Mouse (Mus musculus): Measurements from ENCODE around the gene Tcf20. TPM values are rescaled to one million over a fixed set of nuclear protein-coding genes. Genes with fewer than 3 reads are reported as not detected.

Gene Tcf20
- polyA plus RNA-seq, 1 experiment from 2014 or later, result 3.9 TPM

- H3K4me1 ChIP-seq (replicated peaks; ENCODE audit: control insufficient read depth, insufficient read depth, low read length), result no peaks in the 10 kb centered on the region
- no peaks in the 10 kb centered on the region for H3K9me3 ChIP-seq (ENCODE audit: control insufficient read depth)
- no peaks in the 10 kb centered on the region for H3K27me3 ChIP-seq (replicated peaks; ENCODE audit: control insufficient read depth, insufficient read depth, low read length)
- H3K27ac ChIP-seq (ENCODE audit: low read depth, low read length), result no peak overlapping the region
- ATAC-seq, result no peak
- H3K4me3 ChIP-seq (ENCODE audit: low read depth, low read length), result no peak overlapping the region
- no peak for TF ChIP-seq CTCF (IDR thresholded peaks at IDR 0.05; ENCODE audit: low read depth)
- no peaks in the 10 kb centered on the region for H3K36me3 ChIP-seq (ENCODE audit: control insufficient read depth, insufficient read depth)
- H3K4me2 ChIP-seq (replicated peaks; ENCODE audit: low read depth), result no peak overlapping the region
- no peak overlapping the region for H3K9ac ChIP-seq (ENCODE audit: low read depth, low read length)
- 60% methylated on average over 9 of the region's 9 CpGs for WGBS
Measured at GRCm38 (mm10) chr15:82944479-82945195, 43.0 kb downstream of the Tcf20 start.

- Histone ChIP-seq H3K36me3 (ENCODE audit: control insufficient read depth, insufficient read depth) (no peaks in the 10 kb centered on the region), H3K9me3 (ENCODE audit: control insufficient read depth) (no peaks in the 10 kb centered on the region), H3K4me3 (ENCODE audit: low read depth, low read length) (no peak overlapping the region), H3K4me2 (replicated peaks; ENCODE audit: low read depth) (no peak overlapping the region), H3K9ac (ENCODE audit: low read depth, low read length) (no peak overlapping the region), H3K4me1 (replicated peaks; ENCODE audit: control insufficient read depth, insufficient read depth, low read length) (no peaks in the 10 kb centered on the region), H3K27me3 (replicated peaks; ENCODE audit: control insufficient read depth, insufficient read depth, low read length) (no peaks in the 10 kb centered on the region), H3K27ac (ENCODE audit: low read depth, low read length) (no peak overlapping the region)
- WGBS, result 49% methylated on average over 8 of the region's 8 CpGs
- ATAC-seq, result no peak
- TF ChIP-seq CTCF (IDR thresholded peaks at IDR 0.05; ENCODE audit: low read depth), result no peak
Measured at GRCm38 (mm10) chr15:82941733-82942132, 45.9 kb downstream of the Tcf20 start.

GRCm38 (mm10) chr15:82940494-82941214, 47.0 kb downstream of the Tcf20 start:
- ATAC-seq, result no peak
- H3K4me2 ChIP-seq (replicated peaks; ENCODE audit: low read depth), result no peak overlapping the region
- 59% methylated on average over 12 of the region's 12 CpGs for WGBS
- no peak overlapping the region for H3K27ac ChIP-seq (ENCODE audit: low read depth, low read length)
- no peaks in the 10 kb centered on the region for H3K27me3 ChIP-seq (replicated peaks; ENCODE audit: control insufficient read depth, insufficient read depth, low read length)
- no peaks in the 10 kb centered on the region for H3K36me3 ChIP-seq (ENCODE audit: control insufficient read depth, insufficient read depth)
- H3K9me3 ChIP-seq (ENCODE audit: control insufficient read depth), result no peaks in the 10 kb centered on the region
- H3K4me1 ChIP-seq (replicated peaks; ENCODE audit: control insufficient read depth, insufficient read depth, low read length), result no peaks in the 10 kb centered on the region
- H3K4me3 ChIP-seq (ENCODE audit: low read depth, low read length), result no peak overlapping the region
- H3K9ac ChIP-seq (ENCODE audit: low read depth, low read length), result no peak overlapping the region
- no peak for TF ChIP-seq CTCF (IDR thresholded peaks at IDR 0.05; ENCODE audit: low read depth)

DNA sequence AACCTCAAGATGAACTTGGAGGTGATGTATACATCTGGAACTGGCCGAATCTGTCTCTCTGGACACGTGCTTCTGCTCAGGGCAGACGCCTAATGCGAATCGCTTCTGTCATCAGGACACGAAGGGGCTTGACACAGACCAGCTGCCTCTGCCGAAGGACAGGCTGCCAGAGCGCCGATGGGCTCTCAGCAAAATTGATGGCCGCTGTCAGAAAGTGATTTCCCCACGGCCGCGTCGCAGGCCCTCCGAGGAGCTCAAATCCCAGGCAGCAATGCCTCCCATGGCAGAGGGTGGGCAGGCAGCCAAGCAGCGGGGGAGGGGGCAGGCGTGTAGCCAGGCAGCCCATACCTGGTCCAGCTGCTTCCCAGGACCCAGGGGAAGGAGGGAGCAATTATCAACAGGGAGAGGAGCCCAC, 49.5 kb downstream of the Tcf20 start:
- no peak for TF ChIP-seq CTCF (IDR thresholded peaks at IDR 0.05; ENCODE audit: low read depth)
- 63% methylated on average over 17 of the region's 17 CpGs for WGBS
- no peak for ATAC-seq
- H3K27me3 ChIP-seq (replicated peaks; ENCODE audit: control insufficient read depth, insufficient read depth, low read length), result no peaks in the 10 kb centered on the region
- no peak overlapping the region for H3K27ac ChIP-seq (ENCODE audit: low read depth, low read length)
- H3K4me3 ChIP-seq (ENCODE audit: low read depth, low read length), result no peak overlapping the region
- H3K36me3 ChIP-seq (ENCODE audit: control insufficient read depth, insufficient read depth), result no peaks in the 10 kb centered on the region
- H3K9ac ChIP-seq (ENCODE audit: low read depth, low read length), result no peak overlapping the region
- H3K9me3 ChIP-seq (ENCODE audit: control insufficient read depth), result no peaks in the 10 kb centered on the region
- 0 out of 2 replicates have a peak overlapping the region, but pooled peaks have one; percentile 0 for H3K4me2 ChIP-seq (replicated peaks; ENCODE audit: low read depth)
- no peaks in the 10 kb centered on the region for H3K4me1 ChIP-seq (replicated peaks; ENCODE audit: control insufficient read depth, insufficient read depth, low read length)

DNA sequence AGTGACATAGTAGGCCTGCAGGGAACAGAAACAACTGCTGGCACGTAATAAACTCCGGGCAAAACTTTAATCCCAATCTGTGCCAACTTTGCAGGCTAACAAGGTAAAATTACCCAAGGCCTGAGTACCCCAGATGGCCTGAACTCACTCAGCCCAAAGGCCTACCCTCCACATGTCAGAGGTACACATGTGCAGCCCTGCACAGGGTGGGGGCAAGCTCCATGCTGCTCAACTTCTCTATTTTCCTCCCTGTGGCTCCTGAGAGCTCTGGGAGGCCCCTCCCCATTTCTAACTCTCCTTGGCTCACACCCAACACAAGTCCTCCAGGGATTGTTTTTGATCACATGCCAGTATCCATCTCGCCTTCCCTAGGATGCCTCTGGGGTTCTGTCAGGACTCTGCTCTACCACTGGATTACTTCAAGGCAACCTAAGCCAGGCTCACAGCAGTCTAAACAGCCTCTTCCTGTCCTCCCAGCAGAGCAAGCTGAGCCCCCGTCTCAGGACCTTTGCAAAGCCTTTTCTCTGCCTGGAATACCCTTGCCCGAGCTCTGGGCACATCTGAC, 50.2 kb downstream of the Tcf20 start:
- Histone ChIP-seq H3K27me3 (replicated peaks; ENCODE audit: control insufficient read depth, insufficient read depth, low read length) (no peaks in the 10 kb centered on the region), H3K4me3 (ENCODE audit: low read depth, low read length) (no peak overlapping the region), H3K27ac (ENCODE audit: low read depth, low read length) (no peak overlapping the region), H3K9me3 (ENCODE audit: control insufficient read depth) (no peaks in the 10 kb centered on the region), H3K9ac (ENCODE audit: low read depth, low read length) (no peak overlapping the region), H3K4me1 (replicated peaks; ENCODE audit: control insufficient read depth, insufficient read depth, low read length) (no peaks in the 10 kb centered on the region), H3K4me2 (replicated peaks; ENCODE audit: low read depth) (0 out of 2 replicates have a peak overlapping the region, but pooled peaks have one; percentile 0), H3K36me3 (ENCODE audit: control insufficient read depth, insufficient read depth) (no peaks in the 10 kb centered on the region)
- WGBS, result 53% methylated on average over 5 of the region's 5 CpGs
- ATAC-seq, result no peak
- no peak for TF ChIP-seq CTCF (IDR thresholded peaks at IDR 0.05; ENCODE audit: low read depth)

DNA sequence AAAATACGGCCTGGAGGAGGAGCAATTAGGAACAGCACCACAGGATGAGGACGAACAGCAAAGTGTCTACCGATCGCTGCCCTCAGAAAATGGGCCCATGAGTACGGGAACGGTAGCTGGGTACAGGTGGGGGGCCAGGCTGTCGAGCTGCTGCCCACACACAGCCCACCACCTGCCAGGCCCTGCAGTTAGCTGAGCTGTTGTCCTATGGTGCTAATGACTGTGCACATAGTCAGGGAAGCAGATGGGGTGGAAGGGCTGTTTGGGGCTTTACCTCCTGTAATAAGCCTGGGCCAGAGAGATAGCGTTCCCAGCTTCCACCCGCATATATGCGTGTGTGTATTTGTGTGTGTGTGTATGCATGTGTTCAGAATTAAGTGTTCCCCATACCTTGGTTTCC, 52.7 kb downstream of the Tcf20 start:
- TF ChIP-seq CTCF (IDR thresholded peaks at IDR 0.05; ENCODE audit: low read depth), result no peak
- H3K27me3 ChIP-seq (replicated peaks; ENCODE audit: control insufficient read depth, insufficient read depth, low read length), result no peaks in the 10 kb centered on the region
- no peaks in the 10 kb centered on the region for H3K36me3 ChIP-seq (ENCODE audit: control insufficient read depth, insufficient read depth)
- no peak overlapping the region for H3K9ac ChIP-seq (ENCODE audit: low read depth, low read length)
- no peaks in the 10 kb centered on the region for H3K9me3 ChIP-seq (ENCODE audit: control insufficient read depth)
- no peaks in the 10 kb centered on the region for H3K4me1 ChIP-seq (replicated peaks; ENCODE audit: control insufficient read depth, insufficient read depth, low read length)
- H3K4me3 ChIP-seq (ENCODE audit: low read depth, low read length), result no peak overlapping the region
- no peak overlapping the region for H3K27ac ChIP-seq (ENCODE audit: low read depth, low read length)
- 92% methylated on average over 10 of the region's 10 CpGs for WGBS
- ATAC-seq, result no peak
- no peak overlapping the region for H3K4me2 ChIP-seq (replicated peaks; ENCODE audit: low read depth)
